Mouse (Mus musculus) kidney, postnatal 0 days (tissue): ENCODE measurements around the gene Ssu72. TPM values are rescaled to one million over a fixed set of nuclear protein-coding genes. Genes with fewer than 3 reads are reported as not detected.
A peak's percentile ranks its signal among the peaks of the same experiment; 100 is the strongest.

Experiments used
- ATAC-seq: fragments of 200-750 bp; cut with Nextera tagmentation; replicated peaks from 2 replicates; pipeline ENCODE4 v1.8.0; 2017; ENCODE audit warnings: low read depth, moderate number of reproducible peaks, moderate TSS enrichment, moderate library complexity; ENCODE audit not compliant: low FRiP score
- DNase-seq: peaks from one replicate; pipeline ENCODE4 v3.0.0-alpha.2; 2016; ENCODE audit warnings: low spot score
- H3K27ac ChIP-seq: fragments of 300-500 bp; sonication (generic); 2 replicates; pipeline ENCODE4 v1.5.1; 2014; ENCODE audit warnings: mild to moderate bottlenecking
- H3K27me3 ChIP-seq: fragments of 300-500 bp; sonication (generic); 2 replicates; pipeline ENCODE4 v1.6.1; 2014; ENCODE audit warnings: low read length, mixed read lengths; ENCODE audit not compliant: insufficient read depth
- H3K36me3 ChIP-seq: fragments of 300-500 bp; sonication (generic); 2 replicates; pipeline ENCODE4 v1.6.1; 2014; ENCODE audit warnings: low read length, mixed read lengths; ENCODE audit not compliant: insufficient read depth
- H3K4me1 ChIP-seq: fragments of 300-500 bp; sonication (generic); replicated peaks from 2 replicates; pipeline ENCODE4 v1.6.1; 2014; ENCODE audit warnings: antibody characterized with exemption, low read length, mixed read lengths; ENCODE audit not compliant: insufficient read depth
- H3K4me2 ChIP-seq: fragments of 300-500 bp; sonication (generic); 2 replicates; pipeline ENCODE4 v1.6.1; 2014; ENCODE audit warnings: mild to moderate bottlenecking, low read length, moderate library complexity, mixed read lengths
- H3K4me3 ChIP-seq: fragments of 300-500 bp; sonication (generic); replicated peaks from 2 replicates; pipeline ENCODE4 v1.5.1; 2014; ENCODE audit warnings: low read depth, low read length
- H3K9ac ChIP-seq: fragments of 300-500 bp; sonication (generic); 2 replicates; pipeline ENCODE4 v1.6.1; 2014; ENCODE audit warnings: low read depth, low read length
- H3K9me3 ChIP-seq: fragments of 300-500 bp; sonication (generic); replicated peaks from 2 replicates; pipeline ENCODE4 v1.6.1; 2016; ENCODE audit warnings: low read length, inconsistent platforms, mixed read lengths
- CTCF ChIP-seq: IDR thresholded peaks from 2 replicates; pipeline ENCODE4 v1.5.1; 2016; ENCODE audit warnings: antibody characterized with exemption, low read depth, mild to moderate bottlenecking, moderate library complexity
- WGBS: fragments of 180-500 bp; shearing (Covaris S2); extraction: QIAGEN DNeasy Blood & Tissue Kit; methylation state at CpG from one replicate; pipeline ENCODE4 v1.1.7; 2014; 5-methylcytosine and 5-hydroxymethylcytosine counted together
- polyA plus RNA-seq: library from polyadenylated mRNA; unstranded; fragments of >200 nt; fragmentation: Nextera tagmentation; extraction: Ambion mirVana; gene quantifications from 2 replicates; pipeline ENCODE4 v1.2.1, GENCODE M21; 2015

Gene Ssu72
- polyA plus RNA-seq, 1 experiment from 2014 or later = 159 TPM

DNA sequence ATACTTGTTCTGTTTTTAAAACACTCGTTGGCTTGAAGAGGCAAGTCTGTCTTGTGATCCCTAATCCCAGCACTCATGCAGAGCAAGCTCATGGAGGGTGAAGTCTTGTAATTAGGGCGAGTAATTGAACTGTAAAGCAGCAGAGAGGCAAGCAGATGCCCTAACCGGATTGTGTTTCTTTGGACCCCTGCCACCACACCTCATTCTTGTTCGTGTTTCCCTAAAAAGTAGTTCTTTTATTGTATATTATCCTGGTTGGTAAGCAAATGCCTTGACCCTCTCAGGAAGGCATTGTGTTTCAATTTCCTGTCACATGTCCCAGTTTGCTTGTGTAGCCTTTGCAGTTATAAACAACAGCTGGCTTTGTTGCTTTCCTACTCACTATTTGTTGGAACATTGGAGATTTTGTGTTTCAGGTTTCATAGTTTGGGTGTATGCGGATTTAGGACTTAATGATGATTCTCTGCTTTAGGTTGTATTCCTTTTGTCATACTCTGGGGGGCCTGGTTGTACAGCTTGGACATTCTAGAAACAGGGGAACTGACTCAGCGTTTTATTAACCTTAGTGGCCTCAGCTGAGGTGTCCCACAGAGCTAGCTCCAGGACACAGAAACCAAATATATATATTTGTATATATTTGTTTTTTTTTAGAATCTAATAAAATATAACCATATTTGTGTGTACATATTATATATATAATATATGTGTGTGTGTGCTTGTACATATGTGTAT, 6.1 kb downstream of the Ssu72 start:
- Histone ChIP-seq H3K4me1 (0 out of 2 replicates have a peak, but pooled peaks cover 5% of the 10 kb centered on the region), H3K27ac (peak overlapping the region; percentile 52), H3K27me3 (no peaks in the 10 kb centered on the region), H3K4me3 (no peak overlapping the region), H3K4me2 (no peak overlapping the region), H3K36me3 (peaks cover 5% of the 10 kb centered on the region), H3K9me3 (no peaks in the 10 kb centered on the region), H3K9ac (no peak overlapping the region)
- no peak for TF ChIP-seq CTCF
- WGBS = 44% methylated on average over 6 of the region's 6 CpGs
- DNase-seq (peak; percentile 51), ATAC-seq (no peak)

GRCm38 (mm10) chr4:155721668-155722083, 17.1 kb downstream of the Ssu72 start:
- H3K9me3 ChIP-seq = no peaks in the 10 kb centered on the region
- WGBS = 51% methylated on average over 4 of the region's 4 CpGs
- H3K27me3 ChIP-seq = no peaks in the 10 kb centered on the region
- no peak overlapping the region for H3K4me2 ChIP-seq
- no peak overlapping the region for H3K9ac ChIP-seq
- H3K4me3 ChIP-seq = no peak overlapping the region
- peak; percentile 45 for DNase-seq
- H3K36me3 ChIP-seq = no peaks in the 10 kb centered on the region
- no peaks in the 10 kb centered on the region for H3K4me1 ChIP-seq
- ATAC-seq = no peak
- TF ChIP-seq CTCF = peak; percentile 79
- no peak overlapping the region for H3K27ac ChIP-seq

DNA sequence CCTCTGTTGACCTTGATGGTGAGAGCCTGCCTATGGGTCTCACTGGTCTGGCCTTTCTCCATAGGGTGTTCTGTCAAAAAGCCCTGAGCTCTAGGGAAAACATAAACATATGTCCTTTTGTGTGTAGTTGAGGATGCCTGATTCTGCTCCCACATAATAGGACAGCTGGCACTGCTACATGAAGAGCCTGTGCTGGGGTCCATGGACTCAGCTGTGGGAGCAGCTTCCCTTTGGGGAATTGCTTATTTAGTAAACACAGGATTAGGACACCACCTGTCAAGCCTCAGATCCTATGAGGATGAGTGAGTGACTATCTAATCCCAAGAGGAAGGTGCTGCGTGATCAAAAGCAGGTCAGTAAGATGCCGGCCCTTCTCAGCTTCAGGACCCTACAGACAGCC, 23.4 kb downstream of the Ssu72 start:
- 87% methylated on average over 2 of the region's 2 CpGs for WGBS

GRCm38 (mm10) chr4:155733267-155733666, 28.7 kb downstream of the Ssu72 start:
- no peak overlapping the region for H3K4me3 ChIP-seq
- no peaks in the 10 kb centered on the region for H3K27me3 ChIP-seq
- peaks cover 2% of the 10 kb centered on the region; the same call in 1 of the 2 replicates for H3K36me3 ChIP-seq
- H3K4me2 ChIP-seq = no peak overlapping the region
- peaks cover 6% of the 10 kb centered on the region; the same call in 1 of the 2 replicates for H3K4me1 ChIP-seq
- DNase-seq (no peak), ATAC-seq (no peak)
- WGBS = 91% methylated on average over 10 of the region's 10 CpGs
- H3K9me3 ChIP-seq = no peaks in the 10 kb centered on the region
- TF ChIP-seq CTCF = no peak
- H3K27ac ChIP-seq = no peak overlapping the region
- no peak overlapping the region for H3K9ac ChIP-seq

More for the DNA sequence above, 23.4 kb downstream of the Ssu72 start:
- H3K36me3 ChIP-seq = peaks cover 4% of the 10 kb centered on the region; the same call in 1 of the 2 replicates
- H3K27me3 ChIP-seq = no peaks in the 10 kb centered on the region
- H3K27ac ChIP-seq = no peak overlapping the region
- H3K4me3 ChIP-seq = no peak overlapping the region
- no peaks in the 10 kb centered on the region for H3K9me3 ChIP-seq
- no peak overlapping the region for H3K4me2 ChIP-seq
- H3K4me1 ChIP-seq = no peaks in the 10 kb centered on the region
- DNase-seq (no peak), ATAC-seq (no peak)
- no peak overlapping the region for H3K9ac ChIP-seq
- no peak for TF ChIP-seq CTCF

GRCm38 (mm10) chr4:155734350-155734941, 29.8 kb downstream of the Ssu72 start, which contains the start of gene Tmem240:
Tmem240 (plus strand) TSS chr4:155734800.
- ATAC-seq (peak; percentile 90), DNase-seq (peak; percentile 97)
- Histone ChIP-seq H3K36me3 (peaks cover 2% of the 10 kb centered on the region; the same call in 1 of the 2 replicates), H3K4me1 (peaks cover 6% of the 10 kb centered on the region; the same call in 1 of the 2 replicates), H3K4me2 (peak within 1 kb of the TSS; percentile 87), H3K4me3 (peak within 1 kb of the TSS; percentile 84), H3K27ac (peak within 1 kb of the TSS; percentile 89), H3K9ac (peak within 1 kb of the TSS; percentile 84), H3K9me3 (no peaks in the 10 kb centered on the region), H3K27me3 (no peaks in the 10 kb centered on the region)
- under 1% methylated on average over 32 of the region's 35 CpGs for WGBS
- no peak for TF ChIP-seq CTCF

- ATAC-seq = peak; percentile 61
- WGBS = 2% methylated on average over 62 of the region's 79 CpGs
These were observed 30.5 kb downstream of the Ssu72 start for GRCm38 (mm10) chr4:155734951-155735702.

More at GRCm38 (mm10) chr4:155734951-155735702, 30.5 kb downstream of the Ssu72 start:
- H3K9me3 ChIP-seq = no peaks in the 10 kb centered on the region
- H3K4me3 ChIP-seq = peak overlapping the region; percentile 84
- H3K4me1 ChIP-seq = peaks cover 6% of the 10 kb centered on the region; the same call in 1 of the 2 replicates
- peak; percentile 53 for DNase-seq
- TF ChIP-seq CTCF = no peak
- peaks cover 8% of the 10 kb centered on the region; the same call in 1 of the 2 replicates for H3K36me3 ChIP-seq
- H3K9ac ChIP-seq = peak overlapping the region; percentile 84
- H3K4me2 ChIP-seq = peak overlapping the region; percentile 87
- H3K27ac ChIP-seq = peak overlapping the region; percentile 89
- no peaks in the 10 kb centered on the region for H3K27me3 ChIP-seq
